9 mouse cellular contexts compared by ENCODE assay signal in genomic region chr1:126660098-126660999, GRCm38 (mm10).
DNase-seq lines count a peak whose midpoint lies in the region; ATAC-seq lines count a peak whose summit lies in the region.
"Had no signal": no experiment of that assay in that cellular context is flagged by ENCODE, and none has a peak within 500 bp of the region (broad histone marks: within the 10 kb centered on the region; RNA-seq: fewer than 3 reads in every experiment).

No protein-coding gene starts in this region.

- H3K9ac ChIP-seq in heart, embryonic 13.5 days: 0 out of 2 replicates have a peak overlapping the region, but pooled peaks have one; percentile 14
- H3K9ac ChIP-seq in kidney, embryonic 16.5 days (replicated peaks; ENCODE audit: low read length): no peak overlapping the region

- H3K4me1 ChIP-seq in heart, embryonic 13.5 days: peaks cover 22% of the 10 kb centered on the region
- H3K4me1 ChIP-seq in kidney, embryonic 16.5 days (ENCODE audit: insufficient read depth, low read length): peaks cover 15% of the 10 kb centered on the region

- H3K9me3 ChIP-seq in heart, embryonic 13.5 days: no peaks in the 10 kb centered on the region
- H3K9me3 ChIP-seq in kidney, embryonic 16.5 days (ENCODE audit: low read length): no peaks in the 10 kb centered on the region

- H3K36me3 ChIP-seq in heart, embryonic 13.5 days: no peaks in the 10 kb centered on the region
- H3K36me3 ChIP-seq in kidney, embryonic 16.5 days (ENCODE audit: insufficient read depth, low read length): no peaks in the 10 kb centered on the region

- H3K27ac ChIP-seq in heart, embryonic 13.5 days (replicated peaks): 0 out of 2 replicates have a peak overlapping the region, but pooled peaks have one; percentile 13
- peak overlapping the region; percentile 41; the same call in 1 of the 2 replicates for H3K27ac ChIP-seq in kidney, embryonic 16.5 days (ENCODE audit: low read length)

- no peak overlapping the region for H3K4me3 ChIP-seq in heart, embryonic 13.5 days
- H3K4me3 ChIP-seq in kidney, embryonic 16.5 days (ENCODE audit: low read length): no peak overlapping the region

- no peak overlapping the region for H3K4me2 ChIP-seq in heart, embryonic 13.5 days
- H3K4me2 ChIP-seq in kidney, embryonic 16.5 days (replicated peaks; ENCODE audit: low read depth, low read length): no peak overlapping the region

- DNase-seq in retina, postnatal 1 day: peak; percentile 49
- no peak for DNase-seq in retina, embryonic 14.5 days (ENCODE audit: low spot score)
- no peak for DNase-seq in testis, postnatal 10 days (ENCODE audit: low spot score)
- DNase-seq in layer of hippocampus, adult 9-11 months: no peak
- DNase-seq: cerebellum, adult 18-20 months; gastrocnemius, postnatal 14 days had no signal

- no peak for ATAC-seq in heart, embryonic 13.5 days (ENCODE audit: extremely low read depth, insufficient number of reproducible peaks, low FRiP score, low TSS enrichment)
- ATAC-seq in kidney, embryonic 16.5 days (ENCODE audit: low FRiP score, low TSS enrichment): peak; percentile 90
- ATAC-seq in erythroid progenitor cell, adult 5-6 weeks (replicated peaks; ENCODE audit: low FRiP score, poor library complexity, severe bottlenecking): no peak

- 60% methylated on average over 7 of the region's 7 CpGs for WGBS in heart, embryonic 13.5 days
- 39% methylated on average over 7 of the region's 7 CpGs for WGBS in kidney, embryonic 16.5 days

- H3K27me3 ChIP-seq in heart, embryonic 13.5 days (replicated peaks): no peaks in the 10 kb centered on the region
- no peaks in the 10 kb centered on the region for H3K27me3 ChIP-seq in kidney, embryonic 16.5 days (ENCODE audit: insufficient read depth, low read length)
